Mouse (Mus musculus) heart, postnatal 0 days (tissue): ENCODE data around the gene Kcnd3.

ENCODE experiments used
- CTCF ChIP-seq: IDR thresholded peaks from 2 replicates; pipeline ENCODE4 v1.5.1; 2016; ENCODE audit warnings: antibody characterized with exemption, control low read depth, low read depth
- EP300 ChIP-seq: IDR thresholded peaks from 2 replicates; pipeline ENCODE4 v1.6.1; 2016; ENCODE audit warnings: antibody characterized with exemption, low read depth

- no peak for TF ChIP-seq CTCF
- no peak for TF ChIP-seq EP300
Measured at GRCm38 (mm10) chr3:105466538-105466937, 14.4 kb downstream of the Kcnd3 start.
